Mouse (Mus musculus): ENCODE measurements around the gene Fbxo21. TPM values are rescaled to one million over a fixed set of nuclear protein-coding genes. Genes with fewer than 3 reads are reported as not detected.

Gene Fbxo21
- polyA plus RNA-seq, 1 experiment from 2014 or later: 56.1 TPM

DNA sequence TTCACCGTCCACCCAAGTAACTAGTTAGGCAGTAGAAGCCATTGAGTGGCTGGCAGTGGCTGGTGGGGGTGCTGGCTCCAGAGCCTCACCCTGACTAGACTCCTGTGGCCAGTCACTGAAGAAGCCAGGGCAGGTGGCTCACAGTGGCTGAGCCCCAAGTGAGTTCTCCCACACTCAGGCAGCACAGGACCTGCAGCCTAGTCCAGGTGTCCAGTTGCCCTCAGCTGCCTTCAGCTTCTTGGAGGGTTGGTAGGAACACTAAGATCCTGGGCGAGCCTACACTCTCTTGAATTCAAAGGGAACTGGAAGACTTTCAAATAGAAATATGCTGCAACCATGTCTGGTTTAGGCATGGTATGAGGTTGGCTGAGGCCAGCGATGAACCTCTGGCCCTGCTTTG lies 11.4 kb downstream of the Fbxo21 start:
- no peak for ATAC-seq
- Histone ChIP-seq H3K36me3 (peaks cover 51% of the 10 kb centered on the region), H3K27me3 (replicated peaks) (no peaks in the 10 kb centered on the region), H3K4me1 (replicated peaks) (no peaks in the 10 kb centered on the region), H3K9me3 (no peaks in the 10 kb centered on the region), H3K4me3 (replicated peaks) (no peak overlapping the region), H3K4me2 (replicated peaks) (no peak overlapping the region), H3K9ac (no peak overlapping the region), H3K27ac (no peak overlapping the region)
- 95% methylated on average over 3 of the region's 3 CpGs for WGBS

DNA sequence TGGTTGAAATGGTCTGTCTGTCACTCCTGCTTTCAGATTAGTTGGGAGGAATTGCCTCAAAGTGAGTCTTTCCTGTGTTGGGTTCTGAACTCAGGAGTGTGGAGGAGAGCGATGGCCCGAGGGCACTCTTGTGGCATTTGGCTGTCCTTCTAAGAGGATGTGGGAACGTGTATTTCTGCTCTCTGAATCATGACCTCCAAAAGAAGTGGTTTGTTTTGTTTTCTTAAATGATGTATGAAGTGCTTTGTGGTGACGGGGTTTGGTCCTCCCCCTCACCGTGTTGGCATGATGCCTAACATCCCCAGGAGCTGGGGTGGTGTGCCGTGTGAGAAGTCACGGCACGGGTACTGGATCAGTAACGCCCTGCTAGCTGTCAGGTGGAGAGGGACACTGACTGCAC lies 11.8 kb downstream of the Fbxo21 start:
- Histone ChIP-seq H3K4me1 (replicated peaks) (no peaks in the 10 kb centered on the region), H3K36me3 (peaks cover 51% of the 10 kb centered on the region), H3K27me3 (replicated peaks) (no peaks in the 10 kb centered on the region), H3K27ac (no peak overlapping the region), H3K4me2 (replicated peaks) (no peak overlapping the region), H3K9ac (no peak overlapping the region), H3K9me3 (no peaks in the 10 kb centered on the region), H3K4me3 (replicated peaks) (no peak overlapping the region)
- no peak for ATAC-seq
- WGBS: 77% methylated on average over 9 of the region's 9 CpGs

GRCm38 (mm10) chr5:117989773-117990172 lies 13.2 kb downstream of the Fbxo21 start:
- no peak overlapping the region for H3K4me3 ChIP-seq (replicated peaks)
- 89% methylated on average over 6 of the region's 6 CpGs for WGBS
- H3K4me1 ChIP-seq (replicated peaks): no peaks in the 10 kb centered on the region
- H3K4me2 ChIP-seq (replicated peaks): no peak overlapping the region
- no peak for ATAC-seq
- peaks cover 58% of the 10 kb centered on the region for H3K36me3 ChIP-seq
- H3K27me3 ChIP-seq (replicated peaks): no peaks in the 10 kb centered on the region
- no peaks in the 10 kb centered on the region for H3K9me3 ChIP-seq
- H3K27ac ChIP-seq: no peak overlapping the region
- no peak overlapping the region for H3K9ac ChIP-seq

- no peak for ATAC-seq
- H3K36me3 ChIP-seq: peaks cover 61% of the 10 kb centered on the region
- H3K4me3 ChIP-seq (replicated peaks): no peak overlapping the region
- H3K27ac ChIP-seq: no peak overlapping the region
- no peak overlapping the region for H3K9ac ChIP-seq
- WGBS: 88% methylated on average over 3 of the region's 3 CpGs
- no peaks in the 10 kb centered on the region for H3K4me1 ChIP-seq (replicated peaks)
- H3K27me3 ChIP-seq (replicated peaks): no peaks in the 10 kb centered on the region
- H3K9me3 ChIP-seq: no peaks in the 10 kb centered on the region
- H3K4me2 ChIP-seq (replicated peaks): no peak overlapping the region
Observed at GRCm38 (mm10) chr5:117990957-117991356, 14.4 kb downstream of the Fbxo21 start.

- Histone ChIP-seq H3K27me3 (replicated peaks) (no peaks in the 10 kb centered on the region), H3K36me3 (peaks cover 59% of the 10 kb centered on the region), H3K9ac (no peak overlapping the region), H3K4me3 (replicated peaks) (no peak overlapping the region), H3K27ac (no peak overlapping the region), H3K4me2 (replicated peaks) (no peak overlapping the region), H3K9me3 (no peaks in the 10 kb centered on the region), H3K4me1 (replicated peaks) (peaks cover 14% of the 10 kb centered on the region)
- no peak for ATAC-seq
- 89% methylated on average over 6 of the region's 6 CpGs for WGBS
Observed at GRCm38 (mm10) chr5:117993550-117993949, 17.0 kb downstream of the Fbxo21 start.

- H3K27ac ChIP-seq: no peak overlapping the region
- peaks cover 14% of the 10 kb centered on the region for H3K4me1 ChIP-seq (replicated peaks)
- peaks cover 53% of the 10 kb centered on the region for H3K36me3 ChIP-seq
- H3K4me2 ChIP-seq (replicated peaks): no peak overlapping the region
- no peaks in the 10 kb centered on the region for H3K27me3 ChIP-seq (replicated peaks)
- no peak for ATAC-seq
- H3K9me3 ChIP-seq: no peaks in the 10 kb centered on the region
- 83% methylated on average over 8 of the region's 8 CpGs for whole genome bisulfite sequencing
- H3K9ac ChIP-seq: no peak overlapping the region
- H3K4me3 ChIP-seq (replicated peaks): no peak overlapping the region
Observed at GRCm38 (mm10) chr5:117995372-117995901, 18.9 kb downstream of the Fbxo21 start.

DNA sequence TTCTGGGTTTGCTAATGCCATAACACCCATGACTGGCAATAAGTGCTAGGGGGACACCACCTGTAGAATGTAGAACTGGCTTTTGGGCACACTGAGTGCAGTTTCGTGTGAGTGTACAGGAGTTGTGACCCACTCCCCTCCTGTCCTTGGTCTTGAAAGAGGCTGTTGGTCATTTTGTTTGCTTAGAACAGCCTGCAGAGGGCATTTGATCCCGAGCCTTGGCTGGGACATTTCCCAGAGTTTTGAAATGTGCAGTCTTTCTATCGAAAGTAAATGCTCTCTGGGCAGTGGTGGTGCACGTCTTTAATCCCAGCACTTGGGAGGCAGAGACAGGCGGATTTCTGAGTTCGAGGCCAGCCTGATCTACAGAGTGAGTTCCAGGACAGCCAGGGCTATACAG lies 19.4 kb downstream of the Fbxo21 start:
- Histone ChIP-seq H3K9ac (no peak overlapping the region), H3K9me3 (no peaks in the 10 kb centered on the region), H3K27ac (no peak overlapping the region), H3K27me3 (replicated peaks) (no peaks in the 10 kb centered on the region), H3K4me2 (replicated peaks) (no peak overlapping the region), H3K36me3 (peaks cover 53% of the 10 kb centered on the region), H3K4me1 (replicated peaks) (peaks cover 14% of the 10 kb centered on the region), H3K4me3 (replicated peaks) (no peak overlapping the region)
- no peak for ATAC-seq
- WGBS: 84% methylated on average over 6 of the region's 6 CpGs

GRCm38 (mm10) chr5:117996581-117996980 lies 20.1 kb downstream of the Fbxo21 start:
- Histone ChIP-seq H3K36me3 (peaks cover 51% of the 10 kb centered on the region), H3K4me3 (replicated peaks) (no peak overlapping the region), H3K9me3 (no peaks in the 10 kb centered on the region), H3K9ac (no peak overlapping the region), H3K27ac (no peak overlapping the region), H3K4me1 (replicated peaks) (peaks cover 14% of the 10 kb centered on the region), H3K27me3 (replicated peaks) (no peaks in the 10 kb centered on the region), H3K4me2 (replicated peaks) (no peak overlapping the region)
- WGBS: 74% methylated on average over 6 of the region's 6 CpGs
- ATAC-seq: no peak

DNA sequence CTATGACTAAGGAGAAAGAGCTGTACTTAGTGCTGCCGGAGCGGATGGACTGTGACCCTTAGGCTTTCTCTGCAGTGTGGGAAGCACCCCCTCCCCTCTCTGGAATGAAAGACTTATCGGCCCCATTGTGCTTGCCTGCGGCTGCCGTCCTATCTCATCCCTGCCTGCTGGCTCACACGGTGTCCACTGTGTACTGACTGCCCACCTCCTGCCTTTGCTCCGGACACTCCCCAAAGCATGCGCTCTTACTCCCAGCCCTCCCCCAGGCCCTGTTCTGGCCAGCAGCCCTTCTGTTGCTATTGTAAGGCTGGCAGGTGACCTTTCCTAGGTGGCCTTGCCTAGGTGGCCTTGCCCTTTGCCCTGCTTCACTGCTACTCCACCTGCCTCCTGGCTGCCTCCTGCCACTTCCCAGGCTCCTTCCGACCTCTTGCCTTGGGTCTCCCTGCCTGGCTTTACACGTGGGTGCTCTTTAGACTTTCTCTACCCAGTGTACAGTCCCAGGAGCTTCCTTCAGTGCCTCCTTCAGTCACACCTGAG lies 21.0 kb downstream of the Fbxo21 start:
- H3K4me1 ChIP-seq (replicated peaks): peaks cover 14% of the 10 kb centered on the region
- no peaks in the 10 kb centered on the region for H3K9me3 ChIP-seq
- H3K36me3 ChIP-seq: peaks cover 50% of the 10 kb centered on the region
- WGBS: 60% methylated on average over 10 of the region's 10 CpGs
- no peak overlapping the region for H3K9ac ChIP-seq
- H3K4me2 ChIP-seq (replicated peaks): no peak overlapping the region
- H3K4me3 ChIP-seq (replicated peaks): no peak overlapping the region
- ATAC-seq: peak; percentile 65
- H3K27me3 ChIP-seq (replicated peaks): no peaks in the 10 kb centered on the region
- H3K27ac ChIP-seq: no peak overlapping the region

- peaks cover 14% of the 10 kb centered on the region for H3K4me1 ChIP-seq (replicated peaks)
- no peaks in the 10 kb centered on the region for H3K27me3 ChIP-seq (replicated peaks)
- peaks cover 64% of the 10 kb centered on the region for H3K36me3 ChIP-seq
- 80% methylated on average over 7 of the region's 7 CpGs for WGBS
- H3K4me2 ChIP-seq (replicated peaks): no peak overlapping the region
- H3K9me3 ChIP-seq: no peaks in the 10 kb centered on the region
- H3K9ac ChIP-seq: no peak overlapping the region
- ATAC-seq: no peak
- H3K27ac ChIP-seq: no peak overlapping the region; the same call in 1 of the 2 replicates
- H3K4me3 ChIP-seq (replicated peaks): no peak overlapping the region
Observed at GRCm38 (mm10) chr5:117999061-117999460, 22.5 kb downstream of the Fbxo21 start.

- no peak for ATAC-seq
- H3K9me3 ChIP-seq: no peaks in the 10 kb centered on the region
- peaks cover 61% of the 10 kb centered on the region for H3K36me3 ChIP-seq
- peaks cover 14% of the 10 kb centered on the region for H3K4me1 ChIP-seq (replicated peaks)
- no peak overlapping the region for H3K4me3 ChIP-seq (replicated peaks)
- 80% methylated on average over 11 of the region's 11 CpGs for WGBS
- no peak overlapping the region for H3K9ac ChIP-seq
- H3K27me3 ChIP-seq (replicated peaks): no peaks in the 10 kb centered on the region
- no peak overlapping the region; the same call in 1 of the 2 replicates for H3K27ac ChIP-seq
- H3K4me2 ChIP-seq (replicated peaks): no peak overlapping the region
Observed at GRCm38 (mm10) chr5:117999584-117999983, 23.1 kb downstream of the Fbxo21 start.

- Histone ChIP-seq H3K27me3 (replicated peaks) (no peaks in the 10 kb centered on the region), H3K9me3 (no peaks in the 10 kb centered on the region), H3K9ac (no peak overlapping the region), H3K36me3 (peaks cover 53% of the 10 kb centered on the region), H3K4me2 (replicated peaks) (no peak overlapping the region), H3K4me3 (replicated peaks) (no peak overlapping the region), H3K4me1 (replicated peaks) (peaks cover 9% of the 10 kb centered on the region), H3K27ac (no peak overlapping the region)
- WGBS: 32% methylated on average over 9 of the region's 9 CpGs
- no peak for ATAC-seq
Observed at GRCm38 (mm10) chr5:118002059-118002458, 25.5 kb downstream of the Fbxo21 start.

DNA sequence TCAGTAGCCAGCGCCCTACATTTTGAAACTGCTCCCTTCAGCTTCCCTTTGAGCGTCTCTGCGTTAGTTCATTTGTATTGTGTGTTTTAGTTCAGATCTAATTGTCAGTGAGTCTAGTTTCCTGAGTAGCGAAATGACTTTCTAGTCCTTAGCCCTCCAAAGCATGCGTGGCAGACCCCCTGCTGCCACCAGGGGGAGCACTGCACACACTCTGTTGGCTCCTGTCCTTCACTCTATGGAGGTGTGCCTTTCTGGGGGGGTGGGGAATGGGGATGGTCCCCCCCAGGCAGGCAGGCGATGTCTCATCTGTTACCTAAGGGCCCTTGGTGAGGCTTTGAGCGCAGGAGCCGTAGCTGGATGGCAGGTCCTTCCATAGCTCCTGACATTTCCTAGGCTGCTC lies 28.1 kb downstream of the Fbxo21 start:
- H3K9ac ChIP-seq: no peak overlapping the region
- no peaks in the 10 kb centered on the region for H3K27me3 ChIP-seq (replicated peaks)
- H3K9me3 ChIP-seq: no peaks in the 10 kb centered on the region
- WGBS: 80% methylated on average over 8 of the region's 8 CpGs
- H3K4me2 ChIP-seq (replicated peaks): no peak overlapping the region
- H3K4me1 ChIP-seq (replicated peaks): no peaks in the 10 kb centered on the region
- peaks cover 63% of the 10 kb centered on the region for H3K36me3 ChIP-seq
- no peak overlapping the region for H3K4me3 ChIP-seq (replicated peaks)
- no peak for ATAC-seq
- H3K27ac ChIP-seq: no peak overlapping the region

All from intestine, embryonic 15.5 days (tissue).